Mouse (Mus musculus) forelimb bud, embryonic 11.5 days (tissue): Measurements from ENCODE around the gene Wdr73.
"Not testable (repeated sequence)": the region's sequence is repeated elsewhere in the genome, so short reads cannot be mapped to it uniquely, and the experiment has no call there.

Source experiments
- DNase-seq: peaks from one replicate; pipeline ENCODE4 v3.0.0-alpha.2; 2012; ENCODE audit warnings: low read depth, low spot score

Wdr73 gene

GRCm38 (mm10) chr7:80900944-80901501 is at the start of gene Wdr73:
Wdr73 (minus strand) TSS chr7:80901269.
- DNase-seq = peak; percentile 89

GRCm38 (mm10) chr7:80947445-80948350 is 46.6 kb upstream of the Wdr73 start, which contains the start of gene Sec11a:
Sec11a (minus strand) TSS chr7:80947780.
- peak; percentile 92 for DNase-seq

- DNase-seq = no peak
Observed at GRCm38 (mm10) chr7:80939808-80940207, 38.7 kb upstream of the Wdr73 start.

GRCm38 (mm10) chr7:80937304-80937666 is 36.2 kb upstream of the Wdr73 start:
- DNase-seq = not testable (repeated sequence)

- not testable (repeated sequence) for DNase-seq
Observed at GRCm38 (mm10) chr7:80936617-80937303, 35.7 kb upstream of the Wdr73 start.

GRCm38 (mm10) chr7:80935834-80936233 is 34.8 kb upstream of the Wdr73 start:
- DNase-seq = no peak

GRCm38 (mm10) chr7:80932777-80933176 is 31.7 kb upstream of the Wdr73 start:
- DNase-seq = no peak

GRCm38 (mm10) chr7:80931618-80932207 is 30.6 kb upstream of the Wdr73 start:
- no peak for DNase-seq

GRCm38 (mm10) chr7:80923165-80923564 is 22.1 kb upstream of the Wdr73 start:
- DNase-seq = no peak

GRCm38 (mm10) chr7:80919647-80920008 is 18.6 kb upstream of the Wdr73 start:
- DNase-seq = no peak

- DNase-seq = no peak
Observed at GRCm38 (mm10) chr7:80918982-80919646, 18.0 kb upstream of the Wdr73 start.

- no peak for DNase-seq
Observed at GRCm38 (mm10) chr7:80917916-80918465, 16.9 kb upstream of the Wdr73 start.

- DNase-seq = no peak
Observed at GRCm38 (mm10) chr7:80912496-80912895, 11.4 kb upstream of the Wdr73 start.

- no peak for DNase-seq
Observed at GRCm38 (mm10) chr7:80911053-80911452, 10.0 kb upstream of the Wdr73 start.

GRCm38 (mm10) chr7:80904921-80905515 is 3.9 kb upstream of the Wdr73 start, which contains the start of gene Nmb:
Nmb (minus strand) TSS chr7:80905076.
- DNase-seq = peak; percentile 57

GRCm38 (mm10) chr7:80903625-80904422 is 2.8 kb upstream of the Wdr73 start:
- no peak for DNase-seq

- DNase-seq = no peak
Observed at GRCm38 (mm10) chr7:80901541-80902274, 639 bp upstream of the Wdr73 start.

- no peak for DNase-seq
Observed at GRCm38 (mm10) chr7:80897721-80898120, 3.3 kb downstream of the Wdr73 start.

- no peak for DNase-seq
Observed at GRCm38 (mm10) chr7:80897134-80897533, 3.9 kb downstream of the Wdr73 start.
